Mouse (Mus musculus): Measurements from ENCODE around the gene Bnc2.

Gene Bnc2

GRCm38 (mm10) chr4:84329651-84330050 is 345.4 kb downstream of the Bnc2 start:
- no peak for DNase-seq (ENCODE audit: low spot score in 2 of 2)

- DNase-seq (ENCODE audit: low spot score in 2 of 2), result no peak
Measured at GRCm38 (mm10) chr4:84324371-84324770, 350.7 kb downstream of the Bnc2 start.

- DNase-seq (ENCODE audit: low spot score in 2 of 2), result no peak
Measured at GRCm38 (mm10) chr4:84321598-84321997, 353.5 kb downstream of the Bnc2 start.

- no peak for DNase-seq (ENCODE audit: low spot score in 2 of 2)
Measured at GRCm38 (mm10) chr4:84317421-84317820, 357.7 kb downstream of the Bnc2 start.

- no peak for DNase-seq (ENCODE audit: low spot score in 2 of 2)
Measured at GRCm38 (mm10) chr4:84311371-84311770, 363.7 kb downstream of the Bnc2 start.

GRCm38 (mm10) chr4:84310851-84311250 is 364.2 kb downstream of the Bnc2 start:
- DNase-seq (ENCODE audit: low spot score in 2 of 2), result no peak

GRCm38 (mm10) chr4:84308226-84308862 is 366.7 kb downstream of the Bnc2 start:
- no peak for DNase-seq (ENCODE audit: low spot score in 2 of 2)

GRCm38 (mm10) chr4:84306928-84307606 is 368.0 kb downstream of the Bnc2 start:
- DNase-seq (ENCODE audit: low spot score in 2 of 2), result no peak

GRCm38 (mm10) chr4:84302949-84303348 is 372.1 kb downstream of the Bnc2 start:
- no peak for DNase-seq (ENCODE audit: low spot score in 2 of 2)

GRCm38 (mm10) chr4:84285153-84285552 is 389.9 kb downstream of the Bnc2 start:
- DNase-seq (ENCODE audit: low spot score in 2 of 2), result no peak

GRCm38 (mm10) chr4:84282651-84283050 is 392.4 kb downstream of the Bnc2 start:
- no peak for DNase-seq (ENCODE audit: low spot score in 2 of 2)

- DNase-seq (ENCODE audit: low spot score in 2 of 2), result no peak
Measured at GRCm38 (mm10) chr4:84278156-84278555, 396.9 kb downstream of the Bnc2 start.

- no peak for DNase-seq (ENCODE audit: low spot score in 2 of 2)
Measured at GRCm38 (mm10) chr4:84276081-84276480, 399.0 kb downstream of the Bnc2 start.

- DNase-seq (ENCODE audit: low spot score in 2 of 2), result no peak
Measured at GRCm38 (mm10) chr4:84274158-84274557, 400.9 kb downstream of the Bnc2 start.

GRCm38 (mm10) chr4:84272867-84273266 is 402.2 kb downstream of the Bnc2 start:
- DNase-seq (ENCODE audit: low spot score in 2 of 2), result no peak

- DNase-seq (ENCODE audit: low spot score in 2 of 2), result no peak
Measured at GRCm38 (mm10) chr4:84269845-84270244, 405.2 kb downstream of the Bnc2 start.

GRCm38 (mm10) chr4:84247356-84247755 is 427.7 kb downstream of the Bnc2 start:
- no peak for DNase-seq (ENCODE audit: low spot score in 2 of 2)

- DNase-seq (ENCODE audit: low spot score in 2 of 2), result no peak
Measured at GRCm38 (mm10) chr4:84232346-84232745, 442.7 kb downstream of the Bnc2 start.

- no peak for DNase-seq (ENCODE audit: low spot score in 2 of 2)
Measured at GRCm38 (mm10) chr4:84231251-84231650, 443.8 kb downstream of the Bnc2 start.

- no peak for DNase-seq (ENCODE audit: low spot score in 2 of 2)
Measured at GRCm38 (mm10) chr4:84229189-84229960, 445.7 kb downstream of the Bnc2 start.

- no peak for DNase-seq (ENCODE audit: low spot score in 2 of 2)
Measured at GRCm38 (mm10) chr4:84228551-84228950, 446.5 kb downstream of the Bnc2 start.
